In the genomic region with DNA sequence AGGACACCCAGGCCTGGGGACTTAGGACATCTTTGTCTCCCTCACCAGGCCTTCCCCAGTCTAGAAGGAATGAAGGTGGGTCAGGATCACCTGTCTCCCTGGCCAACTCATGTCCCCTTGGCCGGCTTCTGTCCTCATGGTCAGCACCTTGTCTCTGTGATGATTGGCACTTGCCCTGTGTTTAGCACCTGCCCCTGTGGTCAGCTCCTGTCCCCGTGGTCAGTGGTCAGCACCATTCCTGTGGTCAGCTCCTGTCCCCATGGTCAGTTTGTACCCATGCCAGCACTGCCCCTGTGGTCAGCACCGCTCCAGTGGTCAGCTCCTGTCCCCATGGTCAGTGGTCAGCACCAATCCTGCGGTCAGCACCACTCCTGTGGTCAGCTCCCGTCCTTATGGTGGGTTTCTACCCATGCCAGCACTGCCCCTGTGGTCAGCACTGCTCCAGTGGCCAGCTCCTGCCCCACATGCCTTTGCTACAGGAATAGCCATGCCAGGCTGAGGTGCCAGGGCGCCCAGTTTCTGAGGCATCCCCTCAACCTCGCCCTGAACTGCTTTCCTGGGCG, we compare ENCODE assay signal across 11 mouse cellular contexts. TPM values are rescaled to one million over a fixed set of nuclear protein-coding genes. Genes with fewer than 3 reads are reported as not detected.
DNase-seq lines count a peak whose midpoint lies in the region; ATAC-seq and TF ChIP-seq lines count a peak whose summit lies in the region.
"Had no signal": no experiment of that assay in that cellular context is flagged by ENCODE, and none has a peak within 500 bp of the region (broad histone marks: within the 10 kb centered on the region; RNA-seq: fewer than 3 reads in every experiment).

No protein-coding gene starts in this region.

- WGBS in hindbrain, postnatal 0 days: 71% methylated on average over 8 of the region's 8 CpGs

- no peaks in the 10 kb centered on the region for H3K4me1 ChIP-seq in hindbrain, postnatal 0 days (ENCODE audit: insufficient read depth, low read length)
- H3K4me1 ChIP-seq: embryonic facial prominence, embryonic 12.5 days; liver, embryonic 13.5 days; stomach, embryonic 15.5 days had no signal

- peak; percentile 52 for DNase-seq in gastrocnemius, postnatal 14 days
- no peak for DNase-seq in gastrocnemius, postnatal 36 days
- DNase-seq in right cerebral cortex, postnatal 14 days: peak; percentile 44
- DNase-seq in right cerebral cortex, postnatal 36 days (ENCODE audit: low spot score in 2 of 2): no peak
- peak; percentile 54 for DNase-seq in hindbrain, postnatal 0 days (ENCODE audit: low spot score)
- DNase-seq in mesoderm, embryonic 11.5 days (ENCODE audit: low read depth, low spot score): peak; percentile 85
- no peak for DNase-seq in urinary bladder, postnatal 25 days (ENCODE audit: low spot score)
- DNase-seq: liver, embryonic 13.5 days had no signal

- peak; percentile 68; the same call in 1 of the 2 replicates for ATAC-seq in hindbrain, postnatal 0 days
- ATAC-seq in erythroid progenitor cell, adult 5-6 weeks (replicated peaks; ENCODE audit: low FRiP score, poor library complexity, severe bottlenecking): no peak

- no peaks in the 10 kb centered on the region for H3K36me3 ChIP-seq in hindbrain, postnatal 0 days (ENCODE audit: insufficient read depth, low read length)
- H3K36me3 ChIP-seq: embryonic facial prominence, embryonic 12.5 days; liver, embryonic 13.5 days; stomach, embryonic 15.5 days had no signal

- no peak; the same call in 1 of the 2 replicates for TF ChIP-seq CTCF in hindbrain, postnatal 0 days (IDR thresholded peaks at IDR 0.05; ENCODE audit: low read depth)

- no peak overlapping the region for H3K4me3 ChIP-seq in hindbrain, postnatal 0 days (ENCODE audit: low read length)
- H3K4me3 ChIP-seq: embryonic facial prominence, embryonic 12.5 days; liver, embryonic 13.5 days; stomach, embryonic 15.5 days had no signal

- no peak overlapping the region for H3K4me2 ChIP-seq in hindbrain, postnatal 0 days (ENCODE audit: low read depth, low read length)
- H3K4me2 ChIP-seq: embryonic facial prominence, embryonic 12.5 days; liver, embryonic 13.5 days; stomach, embryonic 15.5 days had no signal

- no peak overlapping the region for H3K27ac ChIP-seq in hindbrain, postnatal 0 days
- H3K27ac ChIP-seq: embryonic facial prominence, embryonic 12.5 days; liver, embryonic 13.5 days; stomach, embryonic 15.5 days had no signal

- intact Hi-C loops in gastrocnemius, postnatal 14 days (cut with DNase I; ENCODE audit: low total_unique reads): no loop called here
- intact Hi-C loops in gastrocnemius, postnatal 36 days (cut with DNase I): no loop called here

- H3K9me3 ChIP-seq in hindbrain, postnatal 0 days (ENCODE audit: low read length): no peaks in the 10 kb centered on the region
- H3K9me3 ChIP-seq: embryonic facial prominence, embryonic 12.5 days; liver, embryonic 13.5 days; stomach, embryonic 15.5 days had no signal

- H3K9ac ChIP-seq in hindbrain, postnatal 0 days (replicated peaks; ENCODE audit: low read length): no peak overlapping the region
- H3K9ac ChIP-seq: embryonic facial prominence, embryonic 12.5 days; liver, embryonic 13.5 days; stomach, embryonic 15.5 days had no signal

- H3K27me3 ChIP-seq in hindbrain, postnatal 0 days (ENCODE audit: insufficient read depth, low read length): no peaks in the 10 kb centered on the region
- H3K27me3 ChIP-seq: embryonic facial prominence, embryonic 12.5 days; liver, embryonic 13.5 days; stomach, embryonic 15.5 days had no signal

RNA-seq across cellular contexts. Expression of gene Gm17455, which starts 45.6 kb away (rescaled TPM):
- under 1 TPM in 1 of 2 experiments, not detected in 1; 0.27 TPM for total RNA-seq in gastrocnemius, postnatal 14 days (2021)
- not detected for total RNA-seq in gastrocnemius, postnatal 36 days (2021)
- 2.4 and 19.4 TPM in 2 replicates for total RNA-seq in hindbrain, postnatal 0 days (2014; rRNA removed)
- polyA plus RNA-seq in hindbrain, postnatal 0 days (2015; fragmentation: Nextera tagmentation; extraction: Ambion mirVana): 8.9 and 12.4 TPM in 2 replicates
- total RNA-seq in erythroid progenitor cell, adult 5-6 weeks (2015; ENCODE audit: low replicate concordance): not detected in 2 replicates
- not detected in 2 replicates for total RNA-seq in erythroid progenitor cell, adult 5-6 weeks (2017; ENCODE audit: low replicate concordance)
- polyA plus RNA-seq: liver, embryonic 13.5 days had no signal

Comparison
In these comparisons a context has a peak if more than half of its experiments do, and no peak if none do; other contexts are left out.
1. DNase-seq: peak in gastrocnemius, postnatal 14 days (single experiment), right cerebral cortex, postnatal 14 days (single experiment), hindbrain, postnatal 0 days (single experiment) and mesoderm, embryonic 11.5 days (single experiment); none in gastrocnemius, postnatal 36 days (0 of 2), right cerebral cortex, postnatal 36 days (0 of 2) and urinary bladder, postnatal 25 days (single experiment).